Mouse (Mus musculus) testis, adult 2 months (tissue): ENCODE measurements around the gene Gemin7. TPM values are rescaled to one million over a fixed set of nuclear protein-coding genes. Genes with fewer than 3 reads are reported as not detected.

Experiments
- H3K27ac ChIP-seq: fragments of 200-500 bp; 2 replicates; pipeline ENCODE4 v1.5.1; 2012; ENCODE audit warnings: low read depth, low read length; ENCODE audit not compliant: control insufficient read depth, insufficient read depth
- H3K27me3 ChIP-seq: fragments of 200-500 bp; 2 replicates; pipeline ENCODE4 v1.6.1; 2012; ENCODE audit warnings: mild to moderate bottlenecking, low read length, moderate library complexity; ENCODE audit not compliant: control insufficient read depth, insufficient read depth
- H3K36me3 ChIP-seq: fragments of 200-500 bp; 2 replicates; pipeline ENCODE4 v1.6.1; 2012; ENCODE audit warnings: mild to moderate bottlenecking, low read length; ENCODE audit not compliant: control insufficient read depth, insufficient read depth
- H3K4me1 ChIP-seq: fragments of 200-500 bp; 2 replicates; pipeline ENCODE4 v1.6.1; 2012; ENCODE audit warnings: low read length; ENCODE audit not compliant: control insufficient read depth, insufficient read depth
- H3K4me3 ChIP-seq: fragments of 200-500 bp; 2 replicates; pipeline ENCODE4 v1.5.1; 2012; ENCODE audit warnings: low read depth, mild to moderate bottlenecking, low read length, moderate library complexity, mixed read lengths; ENCODE audit not compliant: control insufficient read depth
- CTCF ChIP-seq: fragments of 200-500 bp; IDR thresholded peaks from 2 replicates; pipeline ENCODE4 v1.5.1; 2012; ENCODE audit warnings: low read depth, mild to moderate bottlenecking, inconsistent platforms, low read length, moderate library complexity; ENCODE audit not compliant: control insufficient read depth, insufficient read depth, insufficient replicate concordance
- POLR2A ChIP-seq: fragments of 200-500 bp; IDR thresholded peaks from 2 replicates; pipeline ENCODE4 v1.6.1; 2012; ENCODE audit warnings: low read depth, mild to moderate bottlenecking, inconsistent platforms, low read length, moderate library complexity; ENCODE audit not compliant: control insufficient read depth
- polyA plus RNA-seq: library from polyadenylated mRNA; depleted of rRNA; stranded (reverse); fragments of >200 nt; gene quantifications from 2 replicates; pipeline ENCODE4 v1.2.3, GENCODE M21; 2012

Gemin7 gene
- polyA plus RNA-seq, 1 experiment: 64.1 TPM

DNA sequence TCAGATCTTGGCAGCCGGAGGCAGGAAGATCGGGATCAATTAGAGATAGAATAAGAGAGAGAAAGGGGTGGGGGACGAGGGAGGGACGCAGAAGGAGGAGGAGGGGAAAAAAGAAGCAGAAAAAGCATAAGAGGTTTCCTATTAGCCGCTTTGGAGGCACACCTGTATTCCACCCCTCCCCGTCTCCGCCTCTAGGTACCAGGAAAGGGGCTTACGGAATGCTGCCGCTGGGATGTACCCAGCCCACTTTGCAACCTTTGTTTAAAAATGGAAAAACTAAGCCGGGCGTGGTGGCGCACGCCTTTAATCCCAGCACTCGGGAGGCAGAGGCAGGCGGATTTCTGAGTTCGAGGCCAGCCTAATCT is 3.6 kb downstream of the Gemin7 start:
- Histone ChIP-seq H3K36me3 (no peaks in the 10 kb centered on the region), H3K4me1 (peaks cover 23% of the 10 kb centered on the region), H3K27ac (no peak overlapping the region), H3K27me3 (no peaks in the 10 kb centered on the region), H3K4me3 (peak overlapping the region; percentile 94)
- no peak for TF ChIP-seq POLR2A
- no peak for TF ChIP-seq CTCF

DNA sequence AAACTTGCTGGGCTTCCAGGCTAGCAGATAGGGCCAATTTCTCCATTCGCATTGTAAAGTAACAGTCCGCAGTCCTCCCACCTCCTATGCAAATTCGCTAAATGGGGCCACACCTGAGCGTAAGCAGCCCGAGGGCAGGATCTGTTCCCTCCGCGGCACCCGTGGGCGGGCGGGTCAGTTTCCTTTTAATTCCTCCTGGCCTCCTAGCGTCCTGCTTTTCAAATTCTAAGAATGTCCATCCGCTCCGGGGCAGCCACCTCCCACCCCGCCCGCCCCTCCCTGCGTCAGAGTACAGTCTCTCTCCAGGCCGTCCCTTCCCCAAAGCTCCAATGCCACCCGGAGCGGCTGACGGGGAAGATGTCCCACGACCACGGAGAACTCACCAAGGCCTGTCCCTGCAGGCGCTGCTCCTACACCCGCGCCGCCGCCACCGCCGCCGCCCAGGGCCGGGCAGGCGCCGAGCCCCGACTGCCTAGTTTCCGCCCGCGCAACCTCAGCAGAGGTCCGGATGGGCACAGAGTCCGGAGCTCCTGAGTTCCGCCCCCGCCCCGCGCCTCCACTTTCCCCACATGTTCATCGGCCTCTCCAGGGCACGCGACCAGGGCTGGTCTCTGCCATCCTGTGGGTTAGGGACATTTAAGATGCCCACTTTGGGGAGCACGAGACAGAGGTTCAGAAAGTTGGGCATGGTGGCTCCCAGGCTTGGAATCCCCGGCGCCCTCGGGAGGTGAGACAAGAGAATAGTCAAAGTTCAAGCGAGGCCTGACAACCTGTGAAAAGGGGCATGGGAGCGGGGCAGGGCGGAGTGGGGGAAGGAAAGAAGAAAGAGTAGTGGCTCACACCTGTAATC is 4.2 kb downstream of the Gemin7 start:
- Histone ChIP-seq H3K36me3 (no peaks in the 10 kb centered on the region), H3K27ac (peak overlapping the region; percentile 83), H3K4me1 (peaks cover 21% of the 10 kb centered on the region), H3K27me3 (no peaks in the 10 kb centered on the region), H3K4me3 (peak overlapping the region; percentile 94)
- TF ChIP-seq CTCF (no peak), POLR2A (peak; percentile 78; the same call in 1 of the 2 replicates)

DNA sequence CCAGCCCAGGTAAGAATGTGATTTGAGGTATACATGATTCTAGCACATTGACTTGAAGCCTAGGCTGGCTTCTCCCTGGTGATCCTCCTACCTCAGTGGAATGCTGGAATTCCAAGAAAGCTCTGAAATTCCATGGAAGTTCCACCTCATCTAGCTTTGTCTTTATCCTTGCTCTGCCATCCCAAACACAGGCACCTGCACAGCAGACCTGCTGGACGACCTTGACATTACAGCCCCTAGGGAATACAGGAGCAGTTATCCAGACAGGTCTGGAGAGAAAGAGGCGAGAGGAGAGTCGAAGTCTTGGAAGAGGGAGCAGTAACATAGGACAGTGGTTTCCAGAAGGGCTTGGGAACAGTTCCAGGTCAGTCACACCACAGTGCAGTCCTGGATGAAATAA is 7.7 kb downstream of the Gemin7 start:
- H3K36me3 ChIP-seq: no peaks in the 10 kb centered on the region
- peaks cover 8% of the 10 kb centered on the region for H3K4me1 ChIP-seq
- H3K27me3 ChIP-seq: no peaks in the 10 kb centered on the region
- H3K4me3 ChIP-seq: no peak overlapping the region
- H3K27ac ChIP-seq: no peak overlapping the region
- no peak for TF ChIP-seq CTCF
- TF ChIP-seq POLR2A: no peak

GRCm38 (mm10) chr7:19567426-19567825 is 10.0 kb downstream of the Gemin7 start:
- H3K4me3 ChIP-seq: no peak overlapping the region
- no peaks in the 10 kb centered on the region for H3K27me3 ChIP-seq
- H3K36me3 ChIP-seq: no peaks in the 10 kb centered on the region
- no peak for TF ChIP-seq CTCF
- no peak for TF ChIP-seq POLR2A
- no peak overlapping the region for H3K27ac ChIP-seq
- peaks cover 3% of the 10 kb centered on the region for H3K4me1 ChIP-seq

- H3K36me3 ChIP-seq: no peaks in the 10 kb centered on the region
- H3K4me1 ChIP-seq: peaks cover 9% of the 10 kb centered on the region
- H3K27me3 ChIP-seq: no peaks in the 10 kb centered on the region
- no peak for TF ChIP-seq CTCF
- TF ChIP-seq POLR2A: no peak
- no peak overlapping the region for H3K27ac ChIP-seq
- H3K4me3 ChIP-seq: no peak overlapping the region
Observed at GRCm38 (mm10) chr7:19565803-19566202, 11.6 kb downstream of the Gemin7 start.

DNA sequence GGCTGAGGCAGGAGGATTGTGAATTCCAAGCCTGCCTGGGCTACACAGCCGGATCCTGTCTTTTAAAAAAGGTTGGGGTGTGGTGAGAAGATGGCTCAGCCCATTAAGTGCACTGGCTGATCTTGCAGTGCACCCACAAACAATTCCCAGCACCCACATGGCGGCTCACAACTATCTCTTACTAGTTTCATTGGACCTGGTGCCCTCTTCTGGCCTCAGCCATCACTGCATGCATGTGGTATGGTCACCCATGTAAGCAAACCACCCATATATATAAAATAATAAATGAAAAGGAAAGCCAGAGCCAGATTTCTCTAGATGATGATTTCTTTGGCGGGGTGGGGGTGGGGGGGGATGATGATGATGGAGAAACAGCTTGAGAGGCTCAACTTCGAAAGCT is 12.9 kb downstream of the Gemin7 start:
- H3K36me3 ChIP-seq: no peaks in the 10 kb centered on the region
- TF ChIP-seq POLR2A (no peak), CTCF (peak; percentile 14; the same call in 1 of the 2 replicates)
- H3K27me3 ChIP-seq: no peaks in the 10 kb centered on the region
- H3K27ac ChIP-seq: no peak overlapping the region
- H3K4me1 ChIP-seq: peaks cover 15% of the 10 kb centered on the region
- H3K4me3 ChIP-seq: no peak overlapping the region

GRCm38 (mm10) chr7:19563884-19564283 is 13.5 kb downstream of the Gemin7 start:
- Histone ChIP-seq H3K27ac (no peak overlapping the region), H3K4me3 (no peak overlapping the region), H3K27me3 (no peaks in the 10 kb centered on the region), H3K36me3 (no peaks in the 10 kb centered on the region), H3K4me1 (peaks cover 15% of the 10 kb centered on the region)
- TF ChIP-seq CTCF (no peak), POLR2A (no peak)
